Mouse (Mus musculus): ENCODE data around the gene Ccdc188.

Ccdc188 gene

GRCm38 (mm10) chr16:18234671-18235388 is 17.2 kb downstream of the Ccdc188 start, which contains the start of gene Zdhhc8:
Gene Zdhhc8 (minus strand): TSS chr16:18235136.
- peak in 1 of 2 experiments; percentile 21 for DNase-seq (ENCODE audit: low spot score in 2 of 2)

GRCm38 (mm10) chr16:18235389-18236065 is 17.8 kb downstream of the Ccdc188 start:
- DNase-seq (ENCODE audit: low spot score in 2 of 2) = no peak

GRCm38 (mm10) chr16:18236676-18237501 is 19.2 kb downstream of the Ccdc188 start:
- no peak for DNase-seq (ENCODE audit: low spot score in 2 of 2)

- DNase-seq (ENCODE audit: low spot score in 2 of 2) = no peak
Measured at GRCm38 (mm10) chr16:18241581-18241980, 23.9 kb downstream of the Ccdc188 start.

GRCm38 (mm10) chr16:18247521-18248399 is 30.1 kb downstream of the Ccdc188 start:
- peak in 1 of 2 experiments; percentile 32 for DNase-seq (ENCODE audit: low spot score in 2 of 2)

GRCm38 (mm10) chr16:18248433-18249363 is 31.0 kb downstream of the Ccdc188 start, which contains the start of the genes Trmt2a and Ranbp1:
Gene Trmt2a (plus strand): TSS chr16:18248679.
Gene Ranbp1 (minus strand): TSS chr16:18248732.
- DNase-seq (ENCODE audit: low spot score in 2 of 2) = peak; percentile 97 to 98

GRCm38 (mm10) chr16:18249364-18249967 is 31.8 kb downstream of the Ccdc188 start:
- peak; percentile 19 to 66 for DNase-seq (ENCODE audit: low spot score in 2 of 2)

- no peak for DNase-seq (ENCODE audit: low spot score in 2 of 2)
Measured at GRCm38 (mm10) chr16:18250231-18250630, 32.6 kb downstream of the Ccdc188 start.

- DNase-seq (ENCODE audit: low spot score in 2 of 2) = no peak
Measured at GRCm38 (mm10) chr16:18250828-18251790, 33.4 kb downstream of the Ccdc188 start.

- DNase-seq (ENCODE audit: low spot score in 2 of 2) = no peak
Measured at GRCm38 (mm10) chr16:18252736-18253135, 35.1 kb downstream of the Ccdc188 start.

- DNase-seq (ENCODE audit: low spot score in 2 of 2) = no peak
Measured at GRCm38 (mm10) chr16:18253866-18254265, 36.2 kb downstream of the Ccdc188 start.

- no peak for DNase-seq (ENCODE audit: low spot score in 2 of 2)
Measured at GRCm38 (mm10) chr16:18258221-18258620, 40.5 kb downstream of the Ccdc188 start, which contains the start of gene Gm49776. Gene Gm49776 (minus strand): TSS chr16:18258321.

- DNase-seq (ENCODE audit: low spot score in 2 of 2) = no peak
Measured at GRCm38 (mm10) chr16:18265024-18265423, 47.3 kb downstream of the Ccdc188 start.

- DNase-seq (ENCODE audit: low spot score in 2 of 2) = peak in 1 of 2 experiments; percentile 15
Measured at GRCm38 (mm10) chr16:18268182-18268581, 50.5 kb downstream of the Ccdc188 start.

Data from natural killer cell, adult 2 months (primary cell).